Mouse (Mus musculus): ENCODE measurements around the gene Klhdc10. TPM values are rescaled to one million over a fixed set of nuclear protein-coding genes. Genes with fewer than 3 reads are reported as not detected.

The Klhdc10 gene
- polyA plus RNA-seq, 1 experiment from 2014 or later: 27.8 TPM

DNA sequence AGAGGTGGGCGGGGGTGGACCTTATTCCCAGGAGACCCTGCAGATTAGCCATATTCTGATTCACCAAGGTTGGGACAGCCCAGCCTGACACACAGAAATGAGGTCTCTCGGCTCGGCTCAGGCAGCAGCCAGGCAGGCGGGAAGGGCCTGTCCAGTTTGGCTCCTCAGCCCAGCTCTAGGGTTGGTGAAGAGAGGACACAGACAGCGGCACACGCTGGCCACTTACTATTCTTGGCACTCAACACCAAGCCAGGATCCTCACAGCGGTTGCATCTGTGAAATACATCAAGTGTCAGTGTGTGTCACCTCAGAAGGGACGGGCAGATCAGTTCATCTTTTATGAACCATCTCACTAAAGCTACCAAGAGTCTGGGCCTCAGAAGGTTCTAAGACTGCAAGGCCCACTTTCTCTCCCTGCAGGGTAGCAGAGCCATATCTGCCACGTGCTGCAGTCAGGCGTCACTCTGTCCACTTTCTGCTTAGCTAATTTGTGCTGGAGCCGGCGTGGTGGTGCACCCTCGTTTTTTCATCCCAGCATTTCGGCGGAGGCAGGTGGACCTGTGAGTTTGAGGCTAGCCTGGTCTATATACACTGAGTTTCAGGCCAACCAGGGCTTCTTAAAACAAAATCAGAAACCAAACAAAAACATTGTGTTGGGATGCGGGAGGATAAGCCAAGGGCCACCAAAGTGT is 57.5 kb downstream of the Klhdc10 start:
- no peaks in the 10 kb centered on the region for H3K27me3 ChIP-seq
- H3K36me3 ChIP-seq: peaks cover 16% of the 10 kb centered on the region
- peak overlapping the region; percentile 68 for H3K4me2 ChIP-seq
- no peak for ATAC-seq (ENCODE audit: low read depth)
- peak overlapping the region; percentile 80 for H3K9ac ChIP-seq
- 72% methylated on average over 16 of the region's 16 CpGs for WGBS
- peak overlapping the region; percentile 96 for H3K27ac ChIP-seq (replicated peaks)
- H3K4me1 ChIP-seq (replicated peaks): peaks cover 35% of the 10 kb centered on the region
- H3K9me3 ChIP-seq: no peaks in the 10 kb centered on the region
- H3K4me3 ChIP-seq: peak overlapping the region; percentile 41

DNA sequence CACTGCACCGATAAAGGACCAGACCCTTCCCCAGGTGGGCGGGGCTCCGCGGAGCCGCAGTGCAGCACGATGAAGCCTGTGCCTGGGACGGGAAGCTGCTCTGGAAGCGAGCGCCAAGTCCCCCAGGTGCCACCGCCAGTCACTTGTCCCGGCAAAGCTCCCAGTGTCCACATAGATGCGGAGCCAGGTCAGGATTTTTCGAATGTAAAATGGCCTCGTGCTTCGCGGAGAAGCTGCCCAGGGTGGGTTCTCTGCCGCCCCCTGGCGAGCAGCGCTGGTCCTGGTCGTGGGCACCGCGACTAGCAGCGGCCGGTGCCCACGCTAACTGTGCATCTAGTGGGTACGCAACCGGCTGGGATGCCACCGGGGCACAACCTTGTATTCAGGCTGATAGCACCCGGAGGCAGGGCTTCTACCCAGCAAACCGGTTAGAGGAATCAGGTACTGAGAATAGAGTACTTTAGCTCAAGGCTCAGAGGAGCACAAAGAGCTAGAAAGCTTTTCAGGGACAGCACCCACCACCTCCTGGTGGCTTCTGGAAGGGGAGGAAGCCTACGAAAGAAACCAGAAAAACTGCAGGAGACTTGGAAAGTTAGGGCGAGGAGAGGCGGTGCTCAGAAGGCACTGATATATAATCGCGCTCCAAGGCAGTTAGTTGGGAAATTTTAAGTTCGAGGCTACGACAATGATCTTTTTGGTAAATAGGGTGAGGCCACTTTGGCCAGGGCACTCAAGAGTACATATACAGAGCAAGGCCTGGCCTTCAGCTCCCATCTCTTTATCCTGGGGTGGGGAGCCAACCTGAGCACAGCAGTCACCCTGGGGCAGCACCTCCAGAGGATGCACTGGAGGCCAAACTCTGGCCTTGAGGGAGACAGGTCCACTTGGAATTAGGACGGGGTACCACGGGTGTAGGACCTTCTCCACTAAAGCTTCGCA is 58.4 kb downstream of the Klhdc10 start:
- Histone ChIP-seq H3K4me2 (peak overlapping the region; percentile 68), H3K27me3 (no peaks in the 10 kb centered on the region), H3K9me3 (no peaks in the 10 kb centered on the region), H3K4me1 (replicated peaks) (peaks cover 35% of the 10 kb centered on the region), H3K36me3 (peaks cover 7% of the 10 kb centered on the region), H3K9ac (peak overlapping the region; percentile 80), H3K4me3 (peak overlapping the region; percentile 41), H3K27ac (replicated peaks) (peak overlapping the region; percentile 96)
- WGBS: 7% methylated on average over 40 of the region's 40 CpGs
- peak; percentile 67 for ATAC-seq (ENCODE audit: low read depth)

DNA sequence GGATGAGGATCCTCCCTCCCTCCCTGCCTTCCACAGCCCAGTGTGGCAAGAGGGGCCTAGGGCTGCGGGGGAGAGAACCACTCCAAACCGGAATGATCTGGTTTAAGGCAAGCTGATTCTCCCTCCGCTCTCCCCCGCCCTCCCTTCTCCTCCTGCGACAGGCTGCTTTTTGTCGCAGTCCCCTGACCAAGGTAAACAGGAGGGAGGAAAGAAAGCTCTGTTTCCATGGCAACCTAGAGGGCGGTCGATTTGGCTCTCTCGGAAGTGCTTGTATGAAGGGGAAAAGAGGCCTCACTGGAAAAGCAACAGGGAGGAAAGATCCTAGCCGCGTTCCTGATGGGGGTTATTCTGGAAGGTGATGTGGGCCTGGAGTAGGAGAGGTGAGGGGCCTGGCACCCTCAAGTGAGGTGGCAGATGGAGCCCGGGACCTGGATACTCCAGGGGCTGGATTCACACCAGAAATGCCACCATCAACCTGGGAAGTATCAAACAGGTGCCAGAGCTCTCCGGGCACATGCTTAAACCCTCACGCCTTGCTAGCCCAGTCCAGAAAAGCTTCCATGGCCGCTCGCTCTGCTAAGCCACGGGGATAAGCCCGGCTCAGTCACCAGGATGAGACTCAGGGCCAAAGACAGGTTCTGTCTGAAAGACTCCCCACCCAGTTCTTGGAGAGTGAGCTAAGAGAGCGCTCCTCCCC is 59.2 kb downstream of the Klhdc10 start:
- peak; percentile 94 for ATAC-seq (ENCODE audit: low read depth)
- H3K36me3 ChIP-seq: no peaks in the 10 kb centered on the region
- peak overlapping the region; percentile 7; the same call in 1 of the 2 replicates for H3K4me3 ChIP-seq
- H3K4me1 ChIP-seq (replicated peaks): peaks cover 35% of the 10 kb centered on the region
- H3K9me3 ChIP-seq: no peaks in the 10 kb centered on the region
- H3K27me3 ChIP-seq: no peaks in the 10 kb centered on the region
- H3K4me2 ChIP-seq: peak overlapping the region; percentile 68
- 14% methylated on average over 19 of the region's 19 CpGs for WGBS
- peak overlapping the region; percentile 80 for H3K9ac ChIP-seq
- H3K27ac ChIP-seq (replicated peaks): peak overlapping the region; percentile 96

DNA sequence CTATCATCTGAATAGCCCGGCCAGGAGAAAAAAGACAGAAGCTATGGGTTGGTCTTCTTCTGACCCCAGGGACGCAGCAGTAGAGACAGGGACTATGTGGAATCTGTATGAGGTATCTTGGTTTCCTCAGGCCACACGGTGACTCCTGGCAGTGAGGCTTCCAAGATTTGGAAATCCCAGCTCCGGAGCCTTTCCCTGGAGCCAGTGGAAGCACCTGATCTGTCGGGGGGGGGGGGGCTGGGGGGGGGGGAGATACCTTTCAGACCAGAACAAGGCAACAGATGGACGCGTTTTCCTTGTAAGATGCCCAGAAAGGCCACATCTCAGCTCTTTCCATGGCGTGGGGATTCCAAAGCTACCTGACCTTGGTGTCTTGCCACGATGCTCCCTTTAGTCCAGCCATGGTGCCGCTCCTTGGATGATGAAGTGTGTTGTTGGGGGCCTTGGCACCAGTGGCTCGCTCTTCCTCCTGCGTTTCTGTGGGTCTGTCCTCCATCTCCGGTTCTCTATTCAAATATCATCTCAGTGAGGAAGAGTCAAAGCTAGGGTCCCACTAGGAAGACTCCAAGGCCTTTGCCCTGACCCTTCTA is 60.2 kb downstream of the Klhdc10 start:
- ATAC-seq (ENCODE audit: low read depth): no peak
- no peaks in the 10 kb centered on the region for H3K27me3 ChIP-seq
- H3K4me3 ChIP-seq: no peak overlapping the region
- no peaks in the 10 kb centered on the region for H3K9me3 ChIP-seq
- 92% methylated on average over 12 of the region's 13 CpGs for WGBS
- peaks cover 35% of the 10 kb centered on the region for H3K4me1 ChIP-seq (replicated peaks)
- H3K9ac ChIP-seq: peak overlapping the region; percentile 80; the same call in 1 of the 2 replicates
- no peak overlapping the region for H3K4me2 ChIP-seq
- no peaks in the 10 kb centered on the region for H3K36me3 ChIP-seq
- no peak overlapping the region for H3K27ac ChIP-seq (replicated peaks)

DNA sequence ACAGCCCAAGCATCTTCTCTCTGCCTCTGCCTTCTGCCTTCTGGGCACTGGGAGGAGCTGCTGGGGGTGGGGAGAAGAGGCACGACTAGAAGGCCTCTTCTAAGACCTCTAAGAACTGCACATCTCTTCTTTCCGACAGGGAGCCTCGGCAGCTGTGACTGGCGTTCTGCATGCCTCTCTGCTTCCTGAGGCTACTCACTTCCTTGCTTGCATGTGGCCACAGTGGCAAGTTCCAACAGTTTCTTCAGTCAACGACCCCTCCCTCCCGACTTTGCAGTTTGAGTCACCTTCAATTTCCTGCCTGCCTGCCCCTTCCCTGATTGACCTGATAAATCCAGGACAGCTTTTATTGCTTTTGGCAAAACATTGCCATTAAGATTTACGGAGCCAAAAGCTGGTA is 61.2 kb downstream of the Klhdc10 start:
- Histone ChIP-seq H3K4me1 (replicated peaks) (peaks cover 44% of the 10 kb centered on the region), H3K4me2 (no peak overlapping the region), H3K27ac (replicated peaks) (peak overlapping the region; percentile 46), H3K36me3 (no peaks in the 10 kb centered on the region), H3K27me3 (no peaks in the 10 kb centered on the region), H3K9ac (no peak overlapping the region), H3K4me3 (no peak overlapping the region), H3K9me3 (no peaks in the 10 kb centered on the region)
- ATAC-seq (ENCODE audit: low read depth): no peak
- WGBS: 31% methylated on average over 7 of the region's 7 CpGs

DNA sequence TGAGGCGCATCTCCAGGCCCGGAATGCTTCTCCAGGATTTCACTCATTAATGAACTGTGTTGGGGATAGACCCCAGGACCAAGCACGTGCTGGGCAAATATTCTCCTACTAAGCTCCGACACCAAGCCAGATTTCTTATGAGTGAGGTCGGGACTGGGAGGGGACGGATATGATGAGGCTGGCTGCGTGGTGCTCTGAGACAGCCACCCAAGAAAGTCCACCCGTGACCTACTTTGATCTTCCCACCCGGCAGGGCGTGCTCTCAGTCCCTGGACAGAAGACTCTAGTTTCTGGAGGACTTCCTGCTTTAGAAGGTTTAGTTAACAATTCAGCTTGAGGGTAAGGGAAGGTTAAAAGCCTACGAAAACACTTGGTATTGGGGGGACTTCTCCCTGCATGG is 63.9 kb downstream of the Klhdc10 start:
- Histone ChIP-seq H3K36me3 (no peaks in the 10 kb centered on the region), H3K4me2 (no peak overlapping the region), H3K9ac (no peak overlapping the region), H3K4me1 (replicated peaks) (peaks cover 43% of the 10 kb centered on the region), H3K4me3 (no peak overlapping the region), H3K9me3 (no peaks in the 10 kb centered on the region), H3K27me3 (no peaks in the 10 kb centered on the region), H3K27ac (replicated peaks) (no peak overlapping the region)
- 88% methylated on average over 11 of the region's 11 CpGs for WGBS
- ATAC-seq (ENCODE audit: low read depth): no peak

DNA sequence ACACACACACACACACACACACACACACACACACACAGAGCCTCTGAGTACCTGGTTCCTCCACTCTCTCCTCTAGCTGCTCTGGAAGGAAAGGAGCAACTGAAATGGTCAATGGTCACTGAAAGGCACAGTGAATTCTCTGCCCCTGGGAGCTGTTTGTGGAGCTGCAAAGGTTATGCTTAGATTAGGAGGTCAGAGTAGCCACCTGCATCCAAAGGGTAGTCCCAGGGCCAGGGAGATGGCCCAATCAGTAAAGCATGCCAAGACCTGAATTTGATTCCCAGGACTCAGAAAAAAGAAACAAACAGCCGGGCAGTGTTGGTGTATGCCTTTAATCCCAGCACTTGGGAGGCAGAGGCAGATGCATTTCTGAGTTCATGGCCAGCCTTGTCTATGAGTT is 66.4 kb downstream of the Klhdc10 start:
- H3K9ac ChIP-seq: no peak overlapping the region
- no peaks in the 10 kb centered on the region for H3K27me3 ChIP-seq
- no peaks in the 10 kb centered on the region for H3K36me3 ChIP-seq
- peaks cover 24% of the 10 kb centered on the region for H3K4me1 ChIP-seq (replicated peaks)
- WGBS: 81% methylated on average over 1 of the region's 1 CpGs
- no peaks in the 10 kb centered on the region for H3K9me3 ChIP-seq
- no peak for ATAC-seq (ENCODE audit: low read depth)
- peak overlapping the region; percentile 52; the same call in 1 of the 2 replicates for H3K27ac ChIP-seq (replicated peaks)
- no peak overlapping the region for H3K4me3 ChIP-seq
- H3K4me2 ChIP-seq: no peak overlapping the region

DNA sequence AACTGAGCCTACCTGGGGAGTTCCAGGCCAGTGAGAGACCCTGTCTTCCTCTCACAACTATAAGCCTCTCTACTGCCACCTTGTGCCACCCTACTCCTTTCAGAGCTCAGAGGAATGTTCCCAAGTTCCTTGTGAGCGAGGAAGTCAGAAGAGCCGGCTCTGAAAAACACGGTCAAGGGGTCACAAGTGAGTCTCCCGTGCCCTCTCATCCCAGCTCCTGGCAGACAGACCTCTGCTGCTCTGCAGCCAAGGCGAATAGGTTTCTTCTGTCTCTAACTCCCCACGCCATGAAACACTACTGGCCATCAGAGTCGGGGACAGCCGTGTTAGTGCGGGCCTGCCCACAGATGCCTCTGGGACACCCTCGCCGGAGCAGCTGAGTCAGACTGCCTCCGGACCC is 67.0 kb downstream of the Klhdc10 start:
- no peaks in the 10 kb centered on the region for H3K9me3 ChIP-seq

DNA sequence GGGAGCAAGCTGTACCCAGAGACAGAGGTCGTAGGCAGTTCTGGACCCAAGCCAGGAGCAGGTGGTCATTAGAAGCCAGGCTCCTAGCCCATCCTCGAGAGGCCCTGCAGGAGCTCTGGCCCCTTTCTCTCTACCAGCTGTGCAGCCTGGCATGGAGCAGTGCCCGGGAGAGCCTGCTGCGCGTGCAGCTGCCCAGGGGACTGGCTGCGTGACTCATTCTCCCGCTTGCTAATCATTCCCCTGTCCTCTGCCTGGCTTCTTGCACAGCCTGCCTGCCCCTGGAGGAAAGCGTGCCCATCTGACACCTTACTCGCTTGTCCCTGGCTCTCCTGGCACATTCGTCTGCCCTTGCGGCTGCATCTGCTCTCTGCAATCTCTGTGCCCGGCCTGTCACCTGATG is 67.7 kb downstream of the Klhdc10 start:
- Histone ChIP-seq H3K27me3 (no peaks in the 10 kb centered on the region), H3K27ac (replicated peaks) (peak overlapping the region; percentile 59), H3K4me1 (replicated peaks) (peaks cover 23% of the 10 kb centered on the region), H3K4me2 (no peak overlapping the region), H3K9me3 (no peaks in the 10 kb centered on the region), H3K36me3 (no peaks in the 10 kb centered on the region), H3K4me3 (no peak overlapping the region), H3K9ac (no peak overlapping the region)
- WGBS: 51% methylated on average over 12 of the region's 12 CpGs
- ATAC-seq (ENCODE audit: low read depth): peak; percentile 81

More for the DNA sequence above, 67.0 kb downstream of the Klhdc10 start:
- Histone ChIP-seq H3K4me1 (replicated peaks) (peaks cover 23% of the 10 kb centered on the region), H3K36me3 (no peaks in the 10 kb centered on the region), H3K4me3 (no peak overlapping the region), H3K27ac (replicated peaks) (peak overlapping the region; percentile 59), H3K4me2 (no peak overlapping the region), H3K9ac (no peak overlapping the region), H3K27me3 (no peaks in the 10 kb centered on the region)
- ATAC-seq (ENCODE audit: low read depth): no peak
- 50% methylated on average over 12 of the region's 12 CpGs for WGBS

DNA sequence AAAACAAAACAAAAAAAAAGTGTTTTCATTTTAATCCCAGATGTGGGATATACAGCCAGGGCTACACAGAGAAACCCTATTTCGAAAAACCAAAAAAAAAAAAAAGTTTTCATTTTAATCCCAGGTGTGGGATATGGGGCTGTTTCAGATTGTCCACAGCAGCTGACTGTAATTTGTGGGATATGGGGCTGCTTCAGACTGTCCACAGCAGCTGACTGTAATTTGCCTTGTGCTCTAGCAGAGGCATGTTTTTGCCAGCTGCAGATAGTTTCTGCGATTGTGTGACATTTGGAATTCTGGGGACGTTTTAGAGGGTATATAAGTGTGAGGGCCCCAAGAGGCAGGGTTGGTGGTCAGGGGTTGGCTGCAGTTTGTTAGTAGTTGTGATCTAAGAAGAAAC is 70.0 kb downstream of the Klhdc10 start:
- H3K9ac ChIP-seq: no peak overlapping the region
- 84% methylated on average over 3 of the region's 3 CpGs for WGBS
- H3K36me3 ChIP-seq: no peaks in the 10 kb centered on the region
- no peak for ATAC-seq (ENCODE audit: low read depth)
- H3K27ac ChIP-seq (replicated peaks): no peak overlapping the region
- peaks cover 23% of the 10 kb centered on the region for H3K4me1 ChIP-seq (replicated peaks)
- no peaks in the 10 kb centered on the region for H3K27me3 ChIP-seq
- no peaks in the 10 kb centered on the region for H3K9me3 ChIP-seq
- no peak overlapping the region for H3K4me2 ChIP-seq
- no peak overlapping the region for H3K4me3 ChIP-seq

DNA sequence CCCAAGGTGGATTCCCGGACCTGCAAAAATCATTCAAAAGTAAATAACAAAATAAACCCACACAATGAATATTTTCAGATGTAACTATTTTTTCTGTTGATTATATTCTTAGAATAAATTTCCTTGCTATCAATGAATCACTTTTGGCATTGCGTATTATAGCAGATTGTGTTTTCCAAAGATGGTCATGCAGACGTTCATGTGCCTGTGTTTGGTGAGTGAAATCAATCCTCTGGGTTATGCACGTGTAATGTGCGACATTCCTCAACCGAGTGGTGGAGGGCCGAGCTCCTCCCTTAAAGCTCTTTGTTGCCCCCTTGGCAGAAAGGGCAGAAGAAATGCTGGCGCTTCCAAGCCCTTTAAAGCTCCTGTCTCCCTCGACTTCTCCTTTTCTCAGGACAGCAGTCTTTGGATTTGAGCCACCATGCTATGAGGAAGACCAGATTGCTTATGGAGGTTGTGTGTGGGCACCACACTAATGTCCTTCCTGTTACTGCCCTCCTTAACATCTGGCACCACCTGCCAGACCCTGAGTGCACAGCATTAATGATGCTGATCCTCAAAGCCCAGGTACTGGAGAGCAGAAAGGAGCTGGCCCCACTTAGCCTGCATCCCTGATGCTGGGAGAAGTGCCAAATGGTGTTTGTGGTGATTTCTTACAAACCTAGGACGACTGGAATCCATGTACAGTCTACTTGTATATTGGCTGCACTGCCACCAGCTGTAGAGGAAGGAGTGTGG is 74.5 kb downstream of the Klhdc10 start:
- Histone ChIP-seq H3K4me3 (no peak overlapping the region), H3K27ac (replicated peaks) (0 out of 2 replicates have a peak overlapping the region, but pooled peaks have one; percentile 18), H3K4me2 (no peak overlapping the region)

More for the DNA sequence above, 74.5 kb downstream of the Klhdc10 start:
- Histone ChIP-seq H3K9me3 (no peaks in the 10 kb centered on the region), H3K4me1 (replicated peaks) (peaks cover 8% of the 10 kb centered on the region), H3K27me3 (no peaks in the 10 kb centered on the region), H3K36me3 (peaks cover 14% of the 10 kb centered on the region), H3K9ac (no peak overlapping the region)
- no peak for ATAC-seq (ENCODE audit: low read depth)
- 82% methylated on average over 10 of the region's 10 CpGs for WGBS
